Mouse (Mus musculus) left cerebral cortex, adult 8-10 months (tissue): Measurements from ENCODE around the gene Nkain1. TPM values are rescaled to one million over a fixed set of nuclear protein-coding genes. Genes with fewer than 3 reads are reported as not detected.

ENCODE experiments used
- DNase-seq, 2 experiments: peaks; one replicate each; pipeline ENCODE4 v3.0.0; 2022; ENCODE audit warnings: low spot score in 2 of 2
- total RNA-seq, 4 experiments: library from RNA; stranded (reverse); gene quantifications; 2 replicates each; pipeline ENCODE4 v1.2.4; 2022

The Nkain1 gene
- total RNA-seq, 4 experiments from 2014 or later: 37.8 to 40.9 (median 39.0) TPM

GRCm38 (mm10) chr4:130552312-130553120, 21.5 kb downstream of the Nkain1 start:
- DNase-seq: no peak

GRCm38 (mm10) chr4:130550511-130550910, 23.5 kb downstream of the Nkain1 start:
- DNase-seq: no peak

- DNase-seq: no peak
Measured at GRCm38 (mm10) chr4:130549189-130549588, 24.8 kb downstream of the Nkain1 start.

GRCm38 (mm10) chr4:130546798-130547562, 27.0 kb downstream of the Nkain1 start:
- DNase-seq: no peak

- no peak for DNase-seq
Measured at GRCm38 (mm10) chr4:130544392-130544791, 29.6 kb downstream of the Nkain1 start.

- DNase-seq: no peak
Measured at GRCm38 (mm10) chr4:130543121-130543520, 30.9 kb downstream of the Nkain1 start.

- DNase-seq: no peak
Measured at GRCm38 (mm10) chr4:130540831-130541230, 33.1 kb downstream of the Nkain1 start.

- DNase-seq: peak in 1 of 2 experiments; percentile 46
Measured at GRCm38 (mm10) chr4:130539706-130540105, 34.3 kb downstream of the Nkain1 start.

GRCm38 (mm10) chr4:130539053-130539452, 34.9 kb downstream of the Nkain1 start:
- DNase-seq: no peak

- DNase-seq: no peak
Measured at GRCm38 (mm10) chr4:130537371-130537770, 36.6 kb downstream of the Nkain1 start.

GRCm38 (mm10) chr4:130535789-130536188, 38.2 kb downstream of the Nkain1 start:
- no peak for DNase-seq

- DNase-seq: peak; percentile 68 to 98
Measured at GRCm38 (mm10) chr4:130533975-130534374, 40.0 kb downstream of the Nkain1 start.

GRCm38 (mm10) chr4:130532347-130532746, 41.6 kb downstream of the Nkain1 start:
- no peak for DNase-seq

- DNase-seq: peak in 1 of 2 experiments; percentile 64
Measured at GRCm38 (mm10) chr4:130531645-130532280, 42.2 kb downstream of the Nkain1 start.

- DNase-seq: no peak
Measured at GRCm38 (mm10) chr4:130527804-130528203, 46.2 kb downstream of the Nkain1 start.

- no peak for DNase-seq
Measured at GRCm38 (mm10) chr4:130525041-130525440, 48.9 kb downstream of the Nkain1 start.

- DNase-seq: no peak
Measured at GRCm38 (mm10) chr4:130521466-130521865, 52.5 kb downstream of the Nkain1 start.

- DNase-seq: no peak
Measured at GRCm38 (mm10) chr4:130520482-130520851, 53.5 kb downstream of the Nkain1 start.

GRCm38 (mm10) chr4:130519567-130520481, 54.1 kb downstream of the Nkain1 start:
- peak; percentile 70 to 85 for DNase-seq

GRCm38 (mm10) chr4:130516490-130516889, 57.5 kb downstream of the Nkain1 start:
- DNase-seq: no peak
